Mouse (Mus musculus) right cerebral cortex, postnatal 10 days (tissue): Measurements from ENCODE around the gene Mest.

Experiments
- DNase-seq, 2 experiments: peaks; one replicate each; pipeline ENCODE4 v3.0.0; 2021; ENCODE audit warnings: low spot score in 2 of 2

Mest gene

DNA sequence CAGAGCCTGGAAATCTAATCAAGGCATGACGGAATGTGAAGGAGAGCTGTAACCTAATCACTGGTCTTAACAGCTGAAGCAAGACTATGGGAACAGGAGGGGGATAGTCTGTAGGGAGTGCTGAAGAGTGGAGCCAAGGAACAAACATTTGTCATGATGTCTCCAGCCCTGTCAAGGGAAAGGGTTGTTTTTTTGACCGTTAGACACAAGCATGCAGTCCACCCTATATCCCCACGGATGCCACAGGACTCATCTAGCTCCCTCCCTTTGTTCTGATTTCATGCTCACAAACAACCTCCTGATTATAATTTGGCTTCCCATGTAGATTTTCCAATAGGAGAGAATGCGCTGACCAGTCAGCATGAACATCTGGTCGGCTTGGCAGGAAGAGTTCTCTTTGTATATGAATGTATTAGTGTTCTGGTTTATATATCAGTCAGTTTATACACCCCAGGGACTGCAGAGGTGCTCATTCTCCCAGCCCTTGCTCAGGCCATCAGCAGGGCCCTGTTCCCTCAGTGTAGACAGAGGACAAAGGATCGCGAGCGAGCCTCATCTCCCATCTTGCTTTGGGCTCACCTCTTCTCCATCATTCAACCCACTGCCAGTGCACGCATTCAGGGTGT is 19.3 kb upstream of the Mest start:
- DNase-seq: no peak

DNA sequence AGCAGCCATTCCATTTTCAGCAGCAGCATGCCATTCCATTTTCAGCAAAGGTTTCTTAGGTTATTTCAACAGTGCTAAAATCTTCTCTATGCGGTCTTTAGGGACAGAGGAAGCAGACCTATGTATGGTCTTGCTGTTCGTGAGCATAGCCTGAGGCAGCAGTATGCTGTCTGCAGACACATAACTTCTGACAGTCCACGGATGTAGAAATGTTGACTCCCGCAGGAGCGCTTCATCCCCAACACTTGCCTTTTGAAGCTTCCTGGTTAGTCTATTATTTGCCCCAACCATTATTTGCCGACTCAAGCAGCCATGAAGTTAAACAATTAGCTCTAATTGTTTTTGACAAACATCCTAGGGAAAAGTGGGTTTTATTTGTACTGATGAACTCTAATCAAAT is 14.2 kb upstream of the Mest start:
- no peak for DNase-seq

DNA sequence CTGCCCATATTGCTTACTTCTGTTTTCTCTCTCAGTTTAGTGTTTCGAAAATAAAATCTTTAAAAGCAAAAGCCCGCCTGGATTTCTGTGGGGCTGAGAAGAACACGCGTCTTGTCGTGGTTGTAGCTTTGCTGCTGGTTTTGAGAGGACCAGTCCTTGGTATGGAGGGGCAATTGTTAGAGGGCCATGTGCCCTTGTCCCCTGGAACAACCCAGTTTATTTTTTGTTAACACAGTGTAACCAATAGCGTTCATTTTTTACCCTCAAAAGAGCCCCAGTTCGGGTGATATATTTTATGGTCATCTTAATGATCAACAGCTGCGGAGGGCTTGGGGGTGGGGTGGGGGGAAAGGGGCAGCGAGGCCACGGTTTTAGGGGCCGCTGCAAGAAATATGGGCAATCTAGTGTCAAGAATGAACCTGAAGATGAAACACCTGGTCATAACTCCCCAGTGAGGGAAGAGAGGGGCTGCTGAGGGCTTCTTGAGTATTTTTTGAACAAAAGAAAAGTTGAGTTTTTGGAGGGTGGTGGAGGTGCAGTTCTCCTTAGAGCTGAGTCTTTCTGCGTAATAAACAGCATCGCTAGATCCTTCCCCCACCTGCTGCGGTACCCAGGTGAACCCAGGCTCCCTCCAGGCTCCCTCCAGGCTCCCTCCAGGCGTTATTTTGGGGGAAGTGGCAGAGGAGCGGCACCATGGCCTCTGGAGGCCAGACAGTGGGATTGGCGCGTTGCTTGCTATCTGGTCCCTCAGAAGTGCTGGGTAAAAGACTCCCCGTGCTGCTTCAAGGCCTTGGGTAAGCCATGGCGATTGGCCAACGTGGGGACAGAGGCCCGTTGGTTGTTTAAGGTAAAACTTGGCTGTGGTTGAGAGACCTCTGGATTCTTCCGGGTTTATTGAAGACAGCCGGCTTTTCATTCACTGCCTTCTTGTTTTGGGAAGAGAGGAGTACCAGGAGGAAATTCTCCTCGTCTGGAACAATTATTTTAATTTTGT is 12.7 kb upstream of the Mest start:
- DNase-seq: no peak

DNA sequence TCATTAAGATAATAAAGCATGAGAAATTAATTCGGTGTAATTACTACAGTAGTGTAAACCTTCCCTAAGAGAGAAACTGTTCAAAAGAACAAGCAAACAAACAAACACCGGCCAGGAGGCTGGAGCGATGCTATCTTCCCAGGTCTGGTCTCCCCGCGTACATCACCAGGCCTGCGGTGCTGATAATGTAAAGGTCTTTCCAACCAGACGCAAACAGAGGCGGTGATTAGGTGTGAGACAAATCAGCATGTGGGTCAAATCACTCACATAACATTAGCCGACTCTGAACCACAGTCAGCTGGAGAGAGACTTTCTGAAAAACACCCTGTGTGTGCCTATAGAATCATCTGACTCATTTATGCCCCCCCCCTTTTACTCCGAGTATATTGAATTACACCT is 12.0 kb upstream of the Mest start:
- no peak for DNase-seq

DNA sequence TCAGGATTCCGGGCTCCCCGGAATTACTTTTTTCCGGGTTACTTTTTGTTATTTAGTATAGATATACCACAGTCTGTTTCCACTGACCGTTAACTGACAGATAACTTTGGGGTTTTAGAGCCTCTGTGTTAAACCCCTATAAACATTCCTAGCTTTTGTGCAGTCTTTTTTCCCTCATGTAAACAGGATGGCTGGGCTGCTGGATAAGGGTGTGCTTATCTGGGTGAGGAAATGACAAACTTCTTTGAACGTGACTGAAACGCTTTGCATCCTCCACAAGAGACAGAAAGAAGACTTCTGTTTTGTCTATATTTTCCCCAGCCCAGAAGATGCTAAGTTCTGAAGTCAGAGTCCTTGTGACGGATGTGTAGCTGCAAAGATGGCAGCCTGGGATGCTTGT is 10.9 kb upstream of the Mest start:
- no peak for DNase-seq

DNA sequence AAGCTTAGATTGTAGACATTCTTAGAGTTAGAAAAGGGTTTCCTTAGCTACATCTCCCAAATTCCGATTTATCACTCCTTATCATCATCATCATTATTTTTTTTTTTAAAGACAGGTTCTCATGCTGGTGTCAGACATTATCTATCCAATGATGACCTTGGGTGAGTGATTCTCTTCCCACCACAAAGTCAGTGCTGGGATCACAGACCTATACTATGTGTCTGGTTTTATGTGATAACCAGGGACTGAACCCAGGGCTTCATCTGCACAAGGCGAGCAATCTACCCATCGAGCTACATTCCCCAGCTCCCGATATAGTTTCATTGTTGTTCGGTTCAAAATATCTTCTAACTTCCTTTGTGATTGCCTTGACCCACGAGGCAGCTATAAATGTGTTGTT is 9.9 kb upstream of the Mest start:
- no peak for DNase-seq

DNA sequence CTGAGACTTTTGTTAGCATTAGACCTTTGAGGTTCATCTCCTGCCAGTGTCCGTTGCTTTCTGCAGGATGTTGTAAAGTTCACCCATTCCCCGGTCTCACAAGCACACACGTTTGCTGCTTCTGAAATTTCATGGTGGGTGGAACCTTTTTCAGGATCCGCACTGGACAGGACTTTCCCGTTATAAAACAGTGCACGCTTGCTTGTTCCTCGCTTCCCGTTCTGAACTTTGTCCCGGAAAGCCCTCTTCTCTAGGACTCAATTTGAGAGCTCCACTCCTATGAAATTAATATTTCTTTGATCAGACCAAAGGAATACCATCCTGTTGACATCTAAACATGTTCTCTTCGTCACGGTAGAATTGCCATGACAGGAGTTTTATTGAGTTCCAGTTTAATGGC is 9.5 kb upstream of the Mest start:
- DNase-seq: no peak

DNA sequence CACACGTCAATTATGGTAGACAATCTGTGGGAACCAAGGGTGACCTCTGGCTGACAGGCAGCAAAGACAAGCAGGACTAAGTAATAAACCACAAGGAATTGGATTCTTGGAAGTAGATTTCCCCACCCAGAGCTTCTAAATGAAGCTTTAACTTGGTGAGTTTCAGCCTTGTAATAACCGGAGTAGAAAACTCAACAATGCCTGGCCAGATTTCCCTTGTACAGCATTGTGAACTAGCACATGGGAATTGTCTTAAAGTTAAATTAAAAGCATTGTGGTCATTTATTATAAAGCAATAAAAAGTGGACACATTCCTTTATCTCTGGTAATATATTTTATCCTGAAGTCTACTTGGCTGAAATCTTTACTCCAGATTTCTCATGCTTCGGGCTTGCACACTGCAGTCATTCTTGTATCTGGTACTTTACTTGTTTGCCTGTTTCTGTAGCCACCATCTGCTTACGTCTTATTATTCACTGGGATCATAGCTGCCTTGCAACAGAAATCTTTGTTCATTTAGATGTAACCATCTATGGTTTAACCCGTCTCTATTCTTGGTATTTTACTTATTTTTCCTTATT is 8.4 kb upstream of the Mest start:
- DNase-seq: no peak

DNA sequence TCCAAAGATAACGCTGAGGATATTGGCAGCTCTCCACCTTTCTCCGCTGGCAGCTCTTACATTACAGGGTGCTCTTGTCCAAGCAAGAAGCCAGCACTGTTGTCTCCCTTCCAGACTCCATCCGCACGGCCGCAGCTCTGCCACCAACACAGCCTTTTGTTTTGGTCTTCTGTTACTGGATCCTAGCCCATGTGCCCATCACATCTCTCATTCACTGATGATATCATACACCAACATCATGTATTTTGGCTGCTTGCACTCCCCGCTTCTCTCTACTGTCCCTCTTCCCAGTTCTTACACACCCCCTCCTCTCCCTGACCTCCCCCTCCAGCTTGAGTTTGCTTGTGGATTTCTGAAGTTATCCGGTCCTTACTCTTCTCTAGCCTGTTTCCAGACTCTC is 6.6 kb upstream of the Mest start:
- peak in 1 of 2 experiments; percentile 41 for DNase-seq

DNA sequence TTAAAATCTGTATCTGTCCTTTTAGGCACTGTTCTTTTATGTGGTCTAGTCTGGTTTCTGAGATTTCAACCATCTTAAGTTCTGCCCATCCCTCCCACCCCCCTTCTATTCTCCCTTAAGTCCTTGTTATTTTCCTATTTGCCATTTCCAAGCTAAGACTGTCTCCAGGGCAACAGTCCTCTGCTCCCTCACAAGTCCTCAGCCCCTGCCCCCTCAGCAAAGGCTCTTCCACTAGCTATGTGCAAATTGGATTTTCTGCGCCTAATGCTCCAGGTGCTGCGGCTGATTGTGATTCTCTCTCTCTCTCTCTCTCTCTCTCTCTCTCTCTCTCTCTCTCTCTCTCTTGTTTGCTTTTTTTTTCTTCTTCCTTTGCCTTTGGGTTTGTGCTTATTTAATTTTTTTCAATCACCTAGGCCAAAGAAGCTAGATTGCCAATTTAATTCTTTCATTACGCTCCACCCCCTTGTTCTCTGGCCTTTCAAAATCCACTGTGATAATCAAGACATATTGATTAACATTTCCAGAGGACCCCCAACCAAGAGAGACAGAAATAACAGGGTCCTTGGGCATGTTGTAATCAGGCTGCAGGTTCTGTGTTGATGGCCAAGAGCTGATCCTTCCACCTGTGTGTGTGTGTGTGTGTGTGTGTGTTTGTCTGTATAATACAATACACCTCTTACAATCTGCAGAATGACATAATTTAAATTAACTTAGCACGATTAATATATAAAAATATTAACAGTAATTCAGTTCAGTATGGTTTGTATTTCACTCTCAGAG is 772 bp upstream of the Mest start:
- DNase-seq: no peak

DNA sequence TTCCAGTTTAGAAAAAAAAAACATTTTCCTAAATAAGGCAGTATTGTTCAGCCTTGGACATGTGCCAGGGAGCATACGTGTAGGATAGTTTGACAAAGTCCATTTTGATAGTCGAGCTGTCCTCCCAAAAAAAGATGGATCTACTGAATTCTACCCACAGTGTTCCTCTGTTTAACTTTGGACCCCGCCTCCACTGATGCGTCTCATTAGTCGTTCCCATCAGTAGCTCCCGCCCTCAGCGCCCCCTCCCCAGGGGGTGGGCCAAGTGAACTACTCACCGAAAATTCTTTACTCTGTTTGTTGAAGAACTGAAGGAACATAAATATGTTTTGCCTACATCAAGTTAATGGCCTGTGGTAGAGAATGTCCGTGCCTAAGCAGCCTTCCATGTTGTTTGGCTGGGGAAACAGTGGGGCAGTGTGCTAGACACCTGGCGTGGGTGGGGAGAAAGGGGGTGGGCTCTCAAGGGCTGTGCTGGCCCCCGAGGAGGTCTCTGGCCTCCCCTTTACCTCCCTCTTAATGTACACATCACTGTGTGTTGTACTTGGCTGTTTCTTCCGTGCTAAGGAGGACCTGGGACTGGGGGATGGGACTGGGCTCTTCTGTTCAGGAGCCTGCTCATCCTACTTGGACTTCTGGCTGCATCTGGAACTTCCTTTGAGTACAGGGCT is 7.1 kb downstream of the Mest start:
- no peak for DNase-seq

DNA sequence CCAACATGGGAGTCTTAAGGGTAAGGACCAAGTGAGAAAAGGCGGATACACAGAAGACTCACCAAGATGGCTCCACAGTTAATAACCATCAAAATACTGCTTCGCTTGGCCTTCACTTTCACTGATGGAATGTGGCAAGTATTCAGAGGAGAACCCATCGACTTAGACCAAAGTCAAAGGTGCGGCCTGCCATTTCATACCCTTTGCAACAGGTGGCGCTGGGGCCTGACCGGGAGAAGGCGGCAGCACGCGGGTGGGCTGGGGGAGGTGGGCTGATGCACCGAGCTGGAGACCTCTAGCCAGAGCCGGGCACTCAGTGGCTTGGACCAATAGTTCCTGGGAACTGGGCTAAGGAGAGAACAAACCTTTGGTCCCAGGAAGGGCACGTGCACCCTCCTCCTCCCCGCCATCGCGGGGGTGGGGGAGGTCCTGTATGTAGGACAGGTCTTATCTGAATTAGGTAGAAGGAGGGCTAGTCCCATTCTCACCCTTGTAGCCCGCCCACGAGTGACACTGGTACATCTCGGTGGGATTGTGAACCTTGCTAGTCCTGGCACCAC is 9.3 kb downstream of the Mest start:
- DNase-seq: no peak

DNA sequence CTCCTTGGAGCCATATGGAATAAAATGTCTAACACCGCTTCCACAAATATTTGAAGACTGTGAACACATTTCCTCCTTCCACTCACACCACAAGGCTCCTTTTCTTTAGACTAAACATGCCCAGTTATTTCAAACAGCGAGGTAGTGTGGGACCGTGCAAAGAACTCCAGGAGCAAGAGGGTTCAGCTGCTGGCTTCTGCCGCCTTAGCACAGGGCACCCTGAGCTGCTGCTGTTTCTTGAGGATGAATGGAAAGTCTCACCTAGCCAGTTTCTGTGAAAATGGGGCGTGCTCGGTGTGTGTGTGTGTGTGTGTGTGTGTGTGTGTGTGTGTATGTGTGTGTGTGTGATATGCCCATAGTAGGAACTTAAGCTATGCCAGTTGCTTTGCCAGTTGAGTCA is 11.1 kb downstream of the Mest start:
- no peak for DNase-seq

DNA sequence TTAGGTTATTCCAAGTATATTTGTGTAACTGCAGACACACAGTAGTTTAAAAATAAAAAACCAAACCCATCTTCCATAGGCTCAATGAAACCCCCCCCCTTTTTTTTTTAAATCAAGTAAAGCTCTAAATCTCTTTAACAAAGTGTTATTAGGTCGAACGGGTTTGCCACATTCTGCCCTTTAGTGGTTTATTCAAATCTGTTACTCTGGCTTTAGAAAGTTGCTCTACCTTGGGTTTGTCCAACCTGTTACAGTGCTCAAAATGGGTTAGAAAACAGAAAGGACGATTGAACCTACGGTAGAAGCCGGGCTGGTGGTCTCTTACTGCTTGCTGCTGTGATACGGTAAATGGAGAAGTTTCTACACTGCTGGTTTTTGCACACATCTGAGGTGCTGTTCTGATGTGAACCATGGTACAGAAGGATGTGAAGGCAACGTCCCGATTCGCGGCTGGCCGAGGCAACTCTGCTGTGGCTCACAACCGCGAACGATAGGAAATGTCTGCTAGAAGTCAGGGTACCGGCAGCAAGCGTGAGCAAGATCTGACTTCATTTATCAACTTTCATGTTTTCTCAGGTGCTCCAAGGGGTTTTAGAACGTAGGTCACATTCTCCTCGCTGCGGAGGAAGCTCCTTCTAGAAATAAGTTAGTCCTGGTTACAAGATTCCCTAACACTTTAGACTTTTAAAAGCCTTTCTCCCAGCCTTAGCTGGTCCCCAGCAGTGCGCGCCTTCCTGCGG is 11.8 kb downstream of the Mest start:
- DNase-seq: no peak

DNA sequence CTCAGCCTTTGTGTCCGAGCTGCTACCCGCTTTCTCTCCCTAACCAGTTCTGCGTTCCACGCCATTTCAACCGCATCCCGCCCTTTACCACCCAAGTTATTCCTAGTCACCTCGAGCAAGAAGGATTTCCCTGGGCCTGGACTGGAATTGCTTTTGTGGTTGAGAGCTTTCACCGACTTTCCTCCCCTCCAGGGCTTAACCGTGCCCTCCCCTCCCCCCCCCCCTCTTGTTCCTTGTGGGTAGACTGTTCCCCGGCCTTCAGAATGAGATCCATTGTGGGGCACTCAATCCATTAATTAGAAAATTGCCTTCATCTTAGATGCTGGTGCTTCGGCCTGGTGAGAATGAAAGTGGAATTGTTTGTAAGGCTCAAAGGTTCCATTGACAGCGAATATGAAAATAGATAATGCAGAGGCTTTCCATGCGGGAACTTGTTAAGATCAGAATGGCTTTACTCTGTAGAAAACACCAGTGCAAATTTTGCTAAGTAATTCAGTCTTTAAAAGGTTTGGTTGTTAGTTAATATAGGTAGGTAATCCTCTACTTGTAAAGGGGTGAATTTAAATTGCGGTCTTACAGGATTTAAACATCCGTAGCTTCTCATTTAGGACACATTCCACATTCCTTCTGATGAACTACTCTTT is 12.5 kb downstream of the Mest start:
- DNase-seq: no peak

DNA sequence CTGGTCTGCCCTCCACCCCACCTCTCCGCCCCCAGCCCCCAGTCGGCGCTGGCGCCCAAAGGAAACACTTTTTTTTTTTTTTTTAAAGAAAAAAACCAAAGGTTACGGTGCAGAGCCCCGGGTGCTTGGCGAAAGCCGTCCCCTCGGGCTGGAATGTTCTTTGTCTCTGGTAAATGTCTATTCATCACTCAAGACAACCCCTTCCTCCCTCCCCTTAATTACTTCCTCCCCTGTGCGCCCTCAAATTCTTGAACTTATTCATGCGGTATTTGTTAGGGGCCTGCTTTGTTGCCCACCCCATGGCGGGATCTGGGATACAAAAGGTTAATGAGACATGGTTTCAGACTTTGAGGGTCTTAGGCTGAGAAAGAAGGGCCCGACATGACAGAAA is 13.0 kb downstream of the Mest start:
- DNase-seq: no peak

DNA sequence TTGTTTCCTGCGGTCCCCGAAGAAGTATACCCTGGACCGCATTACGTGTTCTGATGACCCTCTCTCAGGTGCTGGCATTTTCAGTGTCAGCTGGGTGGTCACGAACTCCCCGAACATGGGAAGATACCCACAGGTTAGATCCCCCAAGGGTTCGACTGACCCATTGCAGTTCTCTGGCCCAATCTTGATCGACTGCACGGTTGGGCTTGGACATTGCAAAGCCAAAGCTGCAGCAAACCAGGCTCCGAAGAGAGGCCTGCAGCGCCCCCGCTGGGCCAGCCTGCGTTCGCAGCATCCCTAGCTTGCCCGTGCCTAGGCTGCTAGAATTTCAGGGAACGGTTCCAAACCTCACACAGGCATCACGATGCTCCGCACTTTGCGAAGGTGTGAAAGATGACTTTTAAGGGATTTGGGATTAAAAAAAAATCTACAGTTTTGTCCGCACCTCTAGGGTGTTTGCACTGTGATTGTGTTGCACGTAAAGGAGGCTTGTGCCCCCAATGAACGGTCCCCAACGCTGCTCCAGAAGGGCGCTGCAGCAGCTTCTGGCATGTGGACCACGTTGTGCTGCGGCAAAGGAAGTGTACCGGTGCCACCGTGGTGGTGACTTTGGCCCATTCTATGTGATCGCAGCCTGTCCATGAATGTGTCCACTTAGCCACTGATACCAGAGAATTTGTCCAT is 13.7 kb downstream of the Mest start:
- DNase-seq: peak; percentile 84 to 86

DNA sequence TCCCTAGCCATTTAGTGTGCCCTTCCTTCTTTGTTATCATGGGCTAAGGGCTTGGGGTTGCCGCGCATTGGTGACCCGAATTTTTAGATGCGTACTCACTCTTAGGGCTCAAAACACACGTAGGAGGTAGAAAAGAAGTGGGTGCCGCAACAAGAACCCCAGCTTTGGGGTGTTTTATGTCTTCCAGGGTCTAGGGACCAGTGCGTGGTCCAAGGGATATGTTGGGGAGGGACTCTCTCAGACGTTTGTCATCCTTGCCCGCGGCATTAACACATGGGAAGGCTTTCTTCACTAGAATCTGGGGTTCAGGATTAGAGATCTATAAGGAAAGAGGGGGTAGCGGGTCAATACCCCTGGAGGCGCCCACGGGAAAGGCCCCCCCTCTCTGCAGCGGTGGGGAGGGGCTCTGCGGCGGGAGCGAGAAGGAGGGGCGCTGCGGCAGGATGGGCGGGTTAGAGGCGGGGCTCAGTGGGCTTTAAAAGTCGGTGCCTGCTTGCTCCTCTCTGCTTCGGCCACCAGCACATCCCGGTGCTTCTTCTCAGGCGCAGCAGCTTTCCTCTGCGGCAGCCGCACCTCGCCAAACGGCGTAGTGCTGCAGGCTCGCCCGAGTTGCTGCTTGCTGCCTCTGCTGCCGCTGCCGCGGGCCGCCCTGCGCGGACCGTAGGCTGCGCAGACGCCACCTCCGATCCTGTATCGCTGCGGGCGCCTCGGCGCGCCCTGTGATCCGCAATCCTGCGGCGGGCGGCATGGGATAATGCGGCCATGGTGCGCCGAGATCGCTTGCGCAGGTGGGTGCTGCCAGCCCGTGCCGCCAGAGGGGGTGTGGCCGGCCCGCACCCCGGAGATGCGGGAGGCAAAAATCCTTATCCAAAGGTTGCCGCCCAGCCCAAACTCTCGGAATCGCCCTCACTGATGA is 14.5 kb downstream of the Mest start:
- peak; percentile 87 to 89 for DNase-seq
